Mouse (Mus musculus) B cell, adult (primary cell): ENCODE data around the gene Abcc5. TPM values are rescaled to one million over a fixed set of nuclear protein-coding genes. Genes with fewer than 3 reads are reported as not detected.

Source experiments
- total RNA-seq: library from RNA; stranded (reverse); gene quantifications from 4 replicates; pipeline ENCODE4 v1.2.4, GENCODE M21; 2023; ENCODE audit not compliant: inconsistent age

The Abcc5 gene
- 23.2 to 31.8 TPM (median 28.8 TPM) in 4 replicates for total RNA-seq

GRCm38 (mm10) chr16:20425855-20426598 is at the start of gene Abcc5:
Gene Abcc5, minus strand, starts transcription at chr16:20426394.

GRCm38 (mm10) chr16:20325286-20325685 is 100.9 kb downstream of the Abcc5 start, which contains the start of gene Cyp2ab1:
Gene Cyp2ab1, minus strand, starts transcription at chr16:20325404.

GRCm38 (mm10) chr16:20301770-20302649 is 124.2 kb downstream of the Abcc5 start, which contains the start of gene Parl:
Gene Parl, minus strand, starts transcription at chr16:20302387.

Other genes with a start within 250 kb of the Abcc5 start
- not detected in 4 replicates for gene Map6d1, start 185.0 kb downstream of the Abcc5 start, total RNA-seq
- 54.5 to 71.4 TPM (median 65.0 TPM) in 4 replicates for gene Parl, start 124.0 kb downstream of the Abcc5 start, total RNA-seq
- not detected in 4 replicates for gene Cyp2ab1, start 101.0 kb downstream of the Abcc5 start, total RNA-seq
- 43.3 to 54.2 TPM (median 47.7 TPM) in 4 replicates for gene Eif2b5, start 72.4 kb upstream of the Abcc5 start, total RNA-seq
- 36.5 to 43.6 TPM (median 40.5 TPM) in 4 replicates for gene Dvl3, start 90.6 kb upstream of the Abcc5 start, total RNA-seq
- gene Ap2m1, start 109.1 kb upstream of the Abcc5 start, total RNA-seq = 161 to 198 TPM (median 189 TPM) in 4 replicates
- gene Abcf3, start 122.2 kb upstream of the Abcc5 start, total RNA-seq = 87.9 to 111 TPM (median 94.7 TPM) in 4 replicates
- 0.16 to 0.22 TPM in 2 of 4 replicates, not detected in the others for gene Vwa5b2, start 163.1 kb upstream of the Abcc5 start, total RNA-seq
- gene Eef1akmt4, start 185.2 kb upstream of the Abcc5 start, total RNA-seq = 3.2 to 6.3 TPM (median 5.3 TPM) in 4 replicates
- gene Gm49333, start 185.2 kb upstream of the Abcc5 start, total RNA-seq = not detected in 4 replicates
- gene Alg3, start 185.3 kb upstream of the Abcc5 start, total RNA-seq = 9.2 to 16.0 TPM (median 12.0 TPM) in 4 replicates
- gene Camk2n2, start 194.9 kb upstream of the Abcc5 start, total RNA-seq = 0.81 to 0.93 TPM in 2 of 4 replicates, not detected in the others
- 0.29 TPM in 1 of 4 replicates, not detected in the others for gene Ece2, start 203.4 kb upstream of the Abcc5 start, total RNA-seq
- 115 to 128 TPM (median 126 TPM) in 4 replicates for gene Psmd2, start 225.3 kb upstream of the Abcc5 start, total RNA-seq
- gene Eif4g1, start 241.9 kb upstream of the Abcc5 start, total RNA-seq = 314 to 343 TPM (median 331 TPM) in 4 replicates